Mouse (Mus musculus) kidney, embryonic 15.5 days (tissue): ENCODE measurements at regions not wholly inside any gene's neighbourhood (a gene's known extent, or its start where the extent isn't known, plus 50 kb on each side); places are given as distances from the start of the nearest gene placed in this dataset.

Source experiments
- ATAC-seq: fragments of 200-750 bp; cut with Nextera tagmentation; replicated peaks from 2 replicates; pipeline ENCODE4 v1.8.0; 2017; ENCODE audit warnings: moderate TSS enrichment; ENCODE audit not compliant: low FRiP score
- H3K27ac ChIP-seq: fragments of 300-500 bp; sonication (generic); 2 replicates; pipeline ENCODE4 v1.5.1; 2015; ENCODE audit warnings: mild to moderate bottlenecking, inconsistent platforms
- H3K27me3 ChIP-seq: fragments of 300-500 bp; sonication (generic); 2 replicates; pipeline ENCODE4 v1.6.1; 2015; ENCODE audit warnings: inconsistent platforms
- H3K36me3 ChIP-seq: fragments of 300-500 bp; sonication (generic); 2 replicates; pipeline ENCODE4 v1.6.1; 2015; ENCODE audit warnings: inconsistent platforms
- H3K4me1 ChIP-seq: fragments of 300-500 bp; sonication (generic); 2 replicates; pipeline ENCODE4 v1.6.1; 2015; ENCODE audit warnings: inconsistent platforms
- H3K4me2 ChIP-seq: fragments of 300-500 bp; sonication (generic); 2 replicates; pipeline ENCODE4 v1.6.1; 2015; ENCODE audit warnings: moderate library complexity, mild to moderate bottlenecking, inconsistent platforms
- H3K4me3 ChIP-seq: fragments of 300-500 bp; sonication (generic); replicated peaks from 2 replicates; pipeline ENCODE4 v1.5.1; 2015; ENCODE audit warnings: mild to moderate bottlenecking, inconsistent platforms
- H3K9ac ChIP-seq: fragments of 300-500 bp; sonication (generic); 2 replicates; pipeline ENCODE4 v1.6.1; 2015; ENCODE audit warnings: mild to moderate bottlenecking, inconsistent platforms
- H3K9me3 ChIP-seq: fragments of 300-500 bp; sonication (generic); replicated peaks from 2 replicates; pipeline ENCODE4 v1.6.1; 2016; ENCODE audit warnings: inconsistent platforms
- WGBS: fragments of 180-500 bp; shearing (Covaris S2); methylation state at CpG from one replicate; pipeline ENCODE4 v1.1.7; 2015; ENCODE audit warnings: mixed read lengths; 5-methylcytosine and 5-hydroxymethylcytosine counted together

DNA sequence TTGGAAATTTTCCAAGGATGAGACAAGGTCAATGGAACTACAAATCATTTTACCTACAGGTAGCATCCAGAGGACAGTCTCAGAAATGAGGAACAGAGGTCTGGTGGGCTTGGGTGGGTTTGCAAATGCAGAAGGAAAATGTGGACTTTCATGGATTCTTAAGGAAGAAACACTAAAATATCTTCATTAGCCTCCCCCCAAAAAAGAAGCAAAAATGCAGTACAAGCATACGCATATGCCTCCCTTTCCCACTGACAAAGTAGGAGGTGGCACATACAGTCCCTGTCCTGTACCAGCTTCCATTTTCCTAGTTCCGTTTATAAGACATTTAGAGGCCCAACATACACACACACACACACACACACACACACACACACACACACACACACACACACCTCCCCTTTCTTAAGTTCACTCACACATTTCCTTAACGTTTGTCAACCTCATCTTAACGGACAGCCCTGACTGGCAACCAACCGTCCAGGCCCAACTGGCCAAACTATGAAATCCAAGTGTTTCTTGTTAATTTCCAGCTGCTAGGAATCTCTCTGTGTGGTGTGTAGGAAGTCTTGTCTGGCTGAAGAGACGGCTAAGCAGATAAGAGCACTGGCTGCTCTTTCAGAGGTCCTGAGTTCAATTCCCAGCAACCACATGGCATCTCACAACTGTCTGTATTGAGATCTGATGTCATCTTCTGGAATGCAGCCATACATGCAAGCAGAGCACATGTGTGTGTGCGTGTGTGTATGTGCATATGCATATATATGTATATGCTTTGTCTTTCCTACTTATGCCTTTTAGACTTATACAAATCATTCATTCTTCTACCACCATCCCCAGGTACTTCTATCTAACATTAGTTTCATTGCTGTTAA is 206.6 kb upstream of the Hnrnpa3 start:
- 75% methylated on average over 7 of the region's 7 CpGs for WGBS
- Histone ChIP-seq H3K4me3 (no peak overlapping the region), H3K4me1 (no peaks in the 10 kb centered on the region), H3K4me2 (no peak overlapping the region), H3K27ac (no peak overlapping the region), H3K36me3 (no peaks in the 10 kb centered on the region), H3K9ac (no peak overlapping the region), H3K27me3 (no peaks in the 10 kb centered on the region; the same call in 1 of the 2 replicates), H3K9me3 (no peaks in the 10 kb centered on the region)
- no peak for ATAC-seq

DNA sequence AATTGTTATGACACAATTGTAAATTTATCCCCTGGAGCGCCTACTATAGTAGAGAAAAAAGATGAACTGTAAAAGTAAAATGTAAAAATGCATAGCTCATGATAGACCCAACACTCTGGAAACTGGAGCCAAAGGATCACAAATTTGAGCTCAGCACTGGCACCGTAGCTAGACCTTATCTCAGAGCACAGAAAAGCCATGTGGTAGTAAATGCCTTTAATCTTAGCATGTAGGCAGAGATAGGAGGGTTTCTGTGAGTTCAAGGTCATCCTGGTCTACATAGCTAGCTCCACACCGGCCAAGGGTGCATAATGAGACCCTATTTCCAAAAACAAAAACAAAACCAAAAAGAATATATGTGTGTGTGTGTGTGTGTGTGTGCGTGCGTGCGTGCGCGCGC is 203.6 kb upstream of the Hnrnpa3 start:
- Histone ChIP-seq H3K9me3 (no peaks in the 10 kb centered on the region), H3K27me3 (no peaks in the 10 kb centered on the region), H3K9ac (no peak overlapping the region), H3K27ac (no peak overlapping the region), H3K36me3 (no peaks in the 10 kb centered on the region), H3K4me2 (no peak overlapping the region), H3K4me3 (no peak overlapping the region), H3K4me1 (no peaks in the 10 kb centered on the region)
- ATAC-seq, result no peak
- WGBS, result 94% methylated on average over 9 of the region's 9 CpGs

DNA sequence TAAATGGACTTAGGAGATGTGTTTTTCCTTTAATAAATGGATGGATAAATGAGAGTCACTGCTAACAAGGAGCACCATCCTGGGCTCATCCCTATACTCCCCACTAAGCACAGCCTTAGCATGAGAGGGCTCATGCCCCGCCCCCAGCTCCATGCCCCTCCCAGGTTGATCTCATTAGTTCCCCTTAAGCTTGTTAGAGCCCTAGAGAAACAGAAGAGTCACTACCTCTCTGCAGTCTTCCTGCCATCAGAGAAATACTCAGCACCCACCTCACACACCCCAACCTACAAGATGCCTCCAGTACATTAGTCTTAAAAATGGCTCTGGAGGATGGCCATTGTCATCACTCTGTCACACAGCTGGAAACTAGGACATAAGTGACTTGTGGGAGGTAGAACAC is 202.8 kb upstream of the Hnrnpa3 start:
- ATAC-seq, result no peak
- Histone ChIP-seq H3K9me3 (no peaks in the 10 kb centered on the region), H3K27ac (no peak overlapping the region), H3K9ac (no peak overlapping the region), H3K4me3 (no peak overlapping the region), H3K4me2 (no peak overlapping the region), H3K27me3 (no peaks in the 10 kb centered on the region), H3K4me1 (no peaks in the 10 kb centered on the region), H3K36me3 (no peaks in the 10 kb centered on the region)
- 69% methylated on average over 1 of the region's 1 CpGs for WGBS

- Histone ChIP-seq H3K9ac (no peak overlapping the region), H3K4me3 (no peak overlapping the region), H3K36me3 (no peaks in the 10 kb centered on the region), H3K27ac (no peak overlapping the region), H3K4me2 (no peak overlapping the region), H3K4me1 (no peaks in the 10 kb centered on the region), H3K27me3 (no peaks in the 10 kb centered on the region), H3K9me3 (no peaks in the 10 kb centered on the region)
- no peak for ATAC-seq
- 89% methylated on average over 3 of the region's 3 CpGs for WGBS
These were observed 201.6 kb upstream of the Hnrnpa3 start for GRCm38 (mm10) chr2:75457423-75457822.

DNA sequence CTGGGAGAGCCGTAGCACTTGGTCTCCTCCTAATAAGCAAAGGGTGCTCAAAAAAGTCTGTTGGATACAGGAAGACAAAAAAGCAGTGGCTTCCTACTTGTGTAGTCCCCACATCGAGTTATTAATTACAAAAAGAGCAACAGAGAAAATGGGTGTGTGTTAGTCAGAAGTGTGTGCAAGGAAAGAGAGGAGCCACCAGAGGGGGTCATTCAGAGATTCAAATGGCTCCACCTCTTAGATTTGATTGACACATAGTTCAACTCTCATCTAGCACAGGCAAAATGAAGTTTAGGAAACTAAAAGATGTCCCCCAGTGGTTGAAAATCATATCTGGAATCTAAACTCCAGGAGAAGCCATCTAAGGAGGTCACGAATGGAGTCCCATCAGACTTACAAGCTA is 200.2 kb upstream of the Hnrnpa3 start:
- Histone ChIP-seq H3K27me3 (no peaks in the 10 kb centered on the region), H3K27ac (no peak overlapping the region), H3K4me2 (no peak overlapping the region), H3K4me1 (no peaks in the 10 kb centered on the region), H3K4me3 (no peak overlapping the region), H3K36me3 (no peaks in the 10 kb centered on the region), H3K9me3 (no peaks in the 10 kb centered on the region), H3K9ac (no peak overlapping the region)
- 84% methylated on average over 3 of the region's 3 CpGs for WGBS
- no peak for ATAC-seq

DNA sequence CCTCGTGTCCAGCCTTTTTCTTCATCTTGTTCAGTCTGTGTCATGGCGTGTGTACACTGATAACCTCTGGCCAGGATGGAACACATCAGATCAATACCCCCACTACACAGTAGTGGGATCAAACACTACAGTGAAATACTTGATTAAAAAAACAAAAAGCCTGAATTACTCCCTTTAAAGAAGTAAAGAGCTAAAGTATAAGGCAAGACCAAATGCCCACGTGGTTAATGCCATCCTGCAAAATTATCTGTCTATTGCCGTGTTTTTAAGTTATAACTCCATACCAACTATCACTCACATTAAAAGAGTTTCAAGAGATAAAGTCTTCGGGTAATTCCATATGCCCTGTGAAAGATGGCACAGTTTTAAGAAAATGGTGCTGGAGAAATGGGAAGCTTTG is 198.6 kb upstream of the Hnrnpa3 start:
- Histone ChIP-seq H3K27ac (no peak overlapping the region), H3K36me3 (no peaks in the 10 kb centered on the region), H3K4me2 (no peak overlapping the region), H3K9me3 (no peaks in the 10 kb centered on the region), H3K4me1 (no peaks in the 10 kb centered on the region), H3K9ac (no peak overlapping the region), H3K4me3 (no peak overlapping the region), H3K27me3 (no peaks in the 10 kb centered on the region)
- 91% methylated on average over 5 of the region's 5 CpGs for WGBS
- ATAC-seq, result no peak

DNA sequence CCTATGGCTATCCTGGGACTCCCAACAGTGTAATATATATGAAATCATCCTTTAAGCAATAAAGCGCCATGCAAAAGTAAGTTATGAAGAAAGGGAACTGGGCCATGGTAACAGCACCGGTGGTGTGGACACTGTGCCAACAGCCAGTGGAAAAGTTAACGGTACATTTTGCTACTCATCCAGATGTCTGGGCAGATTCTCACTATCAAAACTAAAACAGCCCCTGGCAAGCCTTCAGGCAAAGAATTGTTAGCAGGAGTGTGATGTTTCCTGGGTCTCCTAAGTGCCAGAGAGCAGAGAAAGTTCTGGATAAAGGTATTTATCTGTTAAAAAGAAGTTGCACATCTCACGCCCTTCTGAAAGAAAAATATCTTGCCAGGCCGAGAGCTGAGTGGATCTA is 198.0 kb upstream of the Hnrnpa3 start:
- Histone ChIP-seq H3K27ac (no peak overlapping the region), H3K9me3 (no peaks in the 10 kb centered on the region), H3K4me3 (no peak overlapping the region), H3K4me2 (no peak overlapping the region), H3K27me3 (no peaks in the 10 kb centered on the region), H3K36me3 (no peaks in the 10 kb centered on the region), H3K4me1 (no peaks in the 10 kb centered on the region), H3K9ac (no peak overlapping the region)
- ATAC-seq, result no peak
- WGBS, result 79% methylated on average over 5 of the region's 5 CpGs

GRCm38 (mm10) chr2:75461421-75461991 is 197.6 kb upstream of the Hnrnpa3 start:
- no peak for ATAC-seq
- Histone ChIP-seq H3K27ac (no peak overlapping the region), H3K27me3 (no peaks in the 10 kb centered on the region), H3K9ac (no peak overlapping the region), H3K4me2 (no peak overlapping the region), H3K36me3 (no peaks in the 10 kb centered on the region), H3K4me1 (no peaks in the 10 kb centered on the region), H3K4me3 (no peak overlapping the region), H3K9me3 (no peaks in the 10 kb centered on the region)
- 80% methylated on average over 10 of the region's 10 CpGs for WGBS

DNA sequence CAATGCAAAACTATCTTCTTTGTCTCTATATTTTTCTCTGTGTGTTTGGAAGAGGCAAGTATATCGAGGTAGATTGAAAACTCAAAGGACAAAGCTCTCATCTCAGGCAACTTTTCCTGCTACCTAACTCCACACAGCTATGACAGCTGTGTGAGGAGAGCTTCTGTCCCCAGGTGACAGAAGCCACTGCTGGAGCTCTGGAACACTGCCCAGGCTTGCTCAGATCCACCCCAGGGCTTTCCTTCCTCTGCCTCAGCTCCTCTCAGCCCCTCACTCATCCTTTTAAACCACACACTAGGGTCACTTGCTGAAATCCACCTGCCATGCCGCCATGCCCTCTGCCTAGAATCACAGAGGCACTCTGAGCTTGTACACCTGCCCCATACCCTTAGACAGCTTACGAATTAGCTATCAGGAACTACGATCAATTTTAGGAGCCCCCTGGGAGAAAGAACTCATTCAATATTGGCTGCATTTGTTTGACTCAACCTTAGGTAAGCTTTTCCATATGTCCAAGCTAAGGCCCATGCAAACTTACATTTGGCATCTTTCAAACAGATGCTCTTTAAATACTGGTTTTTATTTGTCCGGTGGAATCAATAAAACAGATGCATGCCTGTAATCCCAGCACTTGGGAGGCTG is 196.9 kb upstream of the Hnrnpa3 start:
- no peak for ATAC-seq
- Histone ChIP-seq H3K36me3 (no peaks in the 10 kb centered on the region), H3K27ac (no peak overlapping the region), H3K4me1 (no peaks in the 10 kb centered on the region), H3K27me3 (no peaks in the 10 kb centered on the region), H3K9ac (no peak overlapping the region), H3K4me3 (no peak overlapping the region), H3K9me3 (no peaks in the 10 kb centered on the region), H3K4me2 (no peak overlapping the region)
- WGBS, result 78% methylated on average over 5 of the region's 5 CpGs

DNA sequence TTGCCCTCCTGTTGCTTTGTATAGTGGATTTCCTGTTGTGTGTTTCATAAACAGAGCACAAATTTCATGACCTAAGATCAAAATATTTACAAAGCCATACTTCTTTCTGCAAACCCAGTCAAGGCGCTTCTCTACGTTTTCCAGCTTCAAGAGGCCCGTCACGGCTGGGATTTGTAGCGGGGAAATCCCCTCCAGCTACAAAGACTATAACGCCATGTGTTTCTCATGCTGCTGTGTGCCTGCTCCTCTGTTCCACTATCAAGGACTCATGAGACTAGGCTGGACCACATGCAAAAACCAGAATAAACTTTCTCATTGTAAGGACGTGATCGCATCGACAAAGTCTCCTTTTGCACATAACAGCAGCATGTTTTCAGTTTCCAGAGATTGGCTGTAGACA is 196.0 kb upstream of the Hnrnpa3 start:
- H3K36me3 ChIP-seq, result no peaks in the 10 kb centered on the region
- H3K4me3 ChIP-seq, result no peak overlapping the region
- no peaks in the 10 kb centered on the region for H3K27me3 ChIP-seq
- H3K4me1 ChIP-seq, result no peaks in the 10 kb centered on the region
- H3K9me3 ChIP-seq, result no peaks in the 10 kb centered on the region
- H3K27ac ChIP-seq, result no peak overlapping the region
- no peak overlapping the region for H3K9ac ChIP-seq
- ATAC-seq, result no peak
- 71% methylated on average over 9 of the region's 9 CpGs for WGBS
- no peak overlapping the region for H3K4me2 ChIP-seq

DNA sequence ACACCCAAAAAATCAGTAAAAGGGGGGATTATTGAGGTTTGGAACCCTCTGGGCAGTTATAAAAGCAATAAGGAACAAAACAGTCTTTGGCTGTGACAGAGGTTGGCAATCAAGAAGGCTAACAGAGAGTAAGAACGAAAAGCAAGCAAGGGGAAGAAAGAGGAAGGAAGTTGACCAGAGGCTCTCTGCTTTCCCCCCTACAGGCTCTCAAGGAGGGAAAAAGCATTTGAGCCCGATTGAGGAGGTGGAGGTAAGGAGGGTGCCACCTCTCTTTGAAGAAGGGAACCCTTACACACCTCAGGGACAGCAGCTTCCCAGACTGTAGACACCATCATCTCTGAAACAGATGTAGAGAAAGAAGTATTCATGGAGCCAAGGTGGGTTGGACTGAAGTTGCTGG is 194.6 kb upstream of the Hnrnpa3 start:
- ATAC-seq, result no peak
- H3K9me3 ChIP-seq, result no peaks in the 10 kb centered on the region
- H3K27ac ChIP-seq, result no peak overlapping the region
- 0 out of 2 replicates have a peak, but pooled peaks cover 2% of the 10 kb centered on the region for H3K27me3 ChIP-seq
- no peaks in the 10 kb centered on the region for H3K4me1 ChIP-seq
- H3K4me2 ChIP-seq, result no peak overlapping the region
- 41% methylated on average over 2 of the region's 2 CpGs for WGBS
- no peaks in the 10 kb centered on the region for H3K36me3 ChIP-seq
- H3K9ac ChIP-seq, result no peak overlapping the region
- H3K4me3 ChIP-seq, result no peak overlapping the region

DNA sequence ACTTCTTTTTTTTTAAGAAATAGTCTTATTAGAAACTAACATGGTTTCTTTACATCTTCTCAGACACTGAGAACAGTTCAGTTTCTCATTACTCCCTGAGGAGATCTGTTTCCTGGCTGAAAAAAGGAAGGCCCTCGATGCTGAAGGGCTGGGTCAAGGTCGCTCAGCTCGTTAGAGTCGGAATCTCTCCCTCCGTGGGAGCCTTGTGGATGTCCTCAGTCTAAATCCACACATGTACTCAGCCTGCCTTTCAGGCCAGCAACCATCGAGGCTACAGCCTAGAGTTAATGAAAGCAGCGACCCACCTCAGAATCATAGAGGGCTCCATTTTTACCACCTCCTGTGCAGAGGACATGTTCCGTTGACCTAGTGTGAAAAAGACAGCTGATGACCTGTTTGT is 190.2 kb upstream of the Hnrnpa3 start:
- 0 out of 2 replicates have a peak, but pooled peaks cover 2% of the 10 kb centered on the region for H3K27me3 ChIP-seq

More for the DNA sequence above, 190.2 kb upstream of the Hnrnpa3 start:
- no peak overlapping the region for H3K27ac ChIP-seq
- H3K9me3 ChIP-seq, result no peaks in the 10 kb centered on the region
- WGBS, result 58% methylated on average over 8 of the region's 8 CpGs
- H3K4me3 ChIP-seq, result no peak overlapping the region
- no peaks in the 10 kb centered on the region for H3K36me3 ChIP-seq
- ATAC-seq, result no peak
- H3K4me1 ChIP-seq, result peaks cover 10% of the 10 kb centered on the region
- no peak overlapping the region for H3K9ac ChIP-seq
- no peak overlapping the region for H3K4me2 ChIP-seq
